Comparison of ENCODE assay signal across 8 mouse cellular contexts in the genomic region with DNA sequence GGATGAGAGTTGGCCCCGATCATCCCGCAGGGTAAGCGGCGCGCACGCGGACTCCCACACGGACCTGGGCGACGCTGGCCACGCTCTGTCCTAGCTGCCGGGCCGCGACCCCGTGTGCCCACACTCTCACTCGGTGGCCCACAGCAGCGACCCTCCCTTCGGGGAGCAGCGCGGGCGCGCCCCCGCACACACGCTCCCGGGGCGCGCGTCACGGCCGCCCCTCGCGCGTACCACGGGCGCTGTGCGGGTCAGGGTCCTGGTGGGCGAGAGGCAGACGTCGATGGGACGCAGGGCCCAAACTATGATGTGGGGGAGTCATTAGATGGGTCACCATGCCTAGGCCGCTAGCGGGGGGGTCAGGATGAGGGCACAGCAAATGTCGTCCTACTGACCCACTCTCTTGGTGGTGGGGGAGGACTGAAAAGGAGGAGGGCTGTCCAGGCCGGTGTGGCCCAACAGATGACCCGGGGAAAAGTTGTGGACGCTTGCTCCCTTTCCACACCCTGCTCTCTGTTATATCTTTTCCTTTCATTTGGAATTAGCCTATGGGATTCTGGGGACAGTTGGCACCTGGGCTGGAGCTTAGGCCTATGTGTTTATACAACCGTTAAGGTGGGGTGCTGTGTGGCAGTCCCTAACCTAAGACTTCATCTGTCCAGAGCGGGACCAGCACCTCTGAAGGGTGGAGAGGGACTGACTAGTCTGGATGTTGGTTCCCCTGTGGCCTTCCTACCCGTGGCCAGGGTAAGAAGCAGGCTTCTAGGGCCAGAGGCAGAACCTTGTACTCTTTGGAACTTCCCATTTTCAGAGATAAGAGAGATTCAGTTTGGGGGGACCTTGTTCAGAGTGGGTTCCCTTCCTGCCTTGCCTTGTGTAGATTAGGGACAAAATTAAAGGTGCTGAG. TPM values are rescaled to one million over a fixed set of nuclear protein-coding genes. Genes with fewer than 3 reads are reported as not detected.
A peak's percentile ranks its signal among the peaks of the same experiment; 100 is the strongest.
DNase-seq lines count a peak whose midpoint lies in the region; ATAC-seq and TF ChIP-seq lines count a peak whose summit lies in the region.

No protein-coding gene starts in this region.

- intact Hi-C loops in heart, postnatal 14 days (cut with DNase I) = loop anchor here (5.0 kb wide), 2 partner anchors 33 to 153 kb away; a partner anchor contains a TSS

- H3K4me3 ChIP-seq in heart, embryonic 11.5 days (ENCODE audit: low read depth, low read length) = peak overlapping the region; percentile 80
- H3K4me3 ChIP-seq in G1E (ENCODE audit: low read depth, low read length) = peak overlapping the region; percentile 97
- H3K4me3 ChIP-seq in embryonic facial prominence, embryonic 12.5 days = peak overlapping the region; percentile 90
- peak overlapping the region; percentile 97 for H3K4me3 ChIP-seq in hindbrain, embryonic 14.5 days (replicated peaks; ENCODE audit: low read length)

- peak overlapping the region; percentile 62 for H3K27ac ChIP-seq in heart, embryonic 11.5 days (ENCODE audit: low read depth, low read length)
- H3K27ac ChIP-seq in embryonic facial prominence, embryonic 12.5 days = peak overlapping the region; percentile 63; the same call in 1 of the 2 replicates
- H3K27ac ChIP-seq in hindbrain, embryonic 14.5 days = peak overlapping the region; percentile 97

- peaks cover 45% of the 10 kb centered on the region for H3K4me1 ChIP-seq in heart, embryonic 11.5 days (ENCODE audit: control insufficient read depth, insufficient read depth, low read length)
- H3K4me1 ChIP-seq in G1E (ENCODE audit: insufficient read depth, low read depth, low read length) = peaks cover 92% of the 10 kb centered on the region
- H3K4me1 ChIP-seq in embryonic facial prominence, embryonic 12.5 days = peaks cover 37% of the 10 kb centered on the region
- peaks cover 39% of the 10 kb centered on the region for H3K4me1 ChIP-seq in hindbrain, embryonic 14.5 days (replicated peaks; ENCODE audit: control insufficient read depth, insufficient read depth, low read length)

- 2% methylated on average over 43 of the region's 49 CpGs for whole genome bisulfite sequencing in heart, embryonic 11.5 days (ENCODE audit: insufficient replicate concordance)
- WGBS in embryonic facial prominence, embryonic 12.5 days = 2% methylated on average over 49 of the region's 49 CpGs
- WGBS in hindbrain, embryonic 14.5 days = under 1% methylated on average over 49 of the region's 49 CpGs

- TF ChIP-seq CTCF in G1E (IDR thresholded peaks at IDR 0.05; ENCODE audit: low read depth, low read length) = no peak

- H3K27me3 ChIP-seq in heart, embryonic 11.5 days (ENCODE audit: control insufficient read depth, insufficient read depth, low read length) = no peaks in the 10 kb centered on the region
- H3K27me3 ChIP-seq in G1E (ENCODE audit: insufficient read depth, low read length) = no peaks in the 10 kb centered on the region
- no peaks in the 10 kb centered on the region for H3K27me3 ChIP-seq in embryonic facial prominence, embryonic 12.5 days
- H3K27me3 ChIP-seq in hindbrain, embryonic 14.5 days (ENCODE audit: control insufficient read depth, insufficient read depth, low read length) = no peaks in the 10 kb centered on the region

- no peak for DNase-seq in heart, postnatal 14 days
- DNase-seq in G1E (ENCODE audit: low spot score) = peak; percentile 64
- peak; percentile 60 for DNase-seq in hindbrain, embryonic 14.5 days (ENCODE audit: low spot score)
- DNase-seq in urinary bladder, postnatal 36 days (ENCODE audit: low spot score in 2 of 2) = no peak
- DNase-seq in layer of hippocampus, adult 9-10 months (ENCODE audit: low spot score) = no peak

- no peaks in the 10 kb centered on the region for H3K9me3 ChIP-seq in heart, embryonic 11.5 days (replicated peaks; ENCODE audit: control insufficient read depth, low read length)
- H3K9me3 ChIP-seq in G1E (replicated peaks) = peaks cover 8% of the 10 kb centered on the region
- H3K9me3 ChIP-seq in embryonic facial prominence, embryonic 12.5 days = no peaks in the 10 kb centered on the region
- no peaks in the 10 kb centered on the region for H3K9me3 ChIP-seq in hindbrain, embryonic 14.5 days (ENCODE audit: control insufficient read depth, low read length)

- peak; percentile 43; the same call in 1 of the 2 replicates for ATAC-seq in heart, embryonic 11.5 days (replicated peaks; ENCODE audit: insufficient number of reproducible peaks, low FRiP score, low TSS enrichment)
- peak; percentile 58 for ATAC-seq in G1E (ENCODE audit: extremely low read depth, insufficient number of reproducible peaks, low FRiP score, poor library complexity, severe bottlenecking)
- ATAC-seq in embryonic facial prominence, embryonic 12.5 days (ENCODE audit: insufficient number of reproducible peaks, insufficient read depth, low FRiP score, low TSS enrichment) = peak; percentile 62
- peak; percentile 72 for ATAC-seq in hindbrain, embryonic 14.5 days (ENCODE audit: low FRiP score)
- ATAC-seq in megakaryocyte, adult 5-6 weeks (ENCODE audit: poor library complexity, severe bottlenecking) = peak; percentile 37

- H3K4me2 ChIP-seq in heart, embryonic 11.5 days = peak overlapping the region; percentile 92
- peak overlapping the region; percentile 79 for H3K4me2 ChIP-seq in embryonic facial prominence, embryonic 12.5 days (replicated peaks)
- peak overlapping the region; percentile 90 for H3K4me2 ChIP-seq in hindbrain, embryonic 14.5 days (replicated peaks)

- H3K9ac ChIP-seq in heart, embryonic 11.5 days (ENCODE audit: low read depth, low read length) = peak overlapping the region; percentile 85
- peak overlapping the region; percentile 83 for H3K9ac ChIP-seq in embryonic facial prominence, embryonic 12.5 days
- peak overlapping the region; percentile 99 for H3K9ac ChIP-seq in hindbrain, embryonic 14.5 days

- H3K36me3 ChIP-seq in heart, embryonic 11.5 days (ENCODE audit: control insufficient read depth, insufficient read depth, low read length) = no peaks in the 10 kb centered on the region
- H3K36me3 ChIP-seq in G1E (replicated peaks) = peaks cover 41% of the 10 kb centered on the region
- no peaks in the 10 kb centered on the region for H3K36me3 ChIP-seq in embryonic facial prominence, embryonic 12.5 days
- no peaks in the 10 kb centered on the region for H3K36me3 ChIP-seq in hindbrain, embryonic 14.5 days (replicated peaks; ENCODE audit: control insufficient read depth, insufficient read depth)

RNA-seq across cellular contexts. Expression of a gene that starts 1.7 kb away (rescaled TPM):
- polyA plus RNA-seq in heart, embryonic 11.5 days (2014; fragmentation: Nextera tagmentation; extraction: Ambion mirVana) = 4.9 and 6.5 TPM in 2 replicates
- total RNA-seq in heart, postnatal 14 days (2021) = 10 to 100 TPM; 32.4 to 35.0 TPM
- total RNA-seq in G1E (2014; fragmentation: Nextera tagmentation) (23.2 and 23.6 TPM in 2 replicates), G1E (2017) (55.4 and 56.8 TPM in 2 replicates)
- polyA plus RNA-seq in G1E (2012) = 33.4 and 35.2 TPM in 2 replicates
- polyA plus RNA-seq in embryonic facial prominence, embryonic 12.5 days (2016; fragmentation: Nextera tagmentation; extraction: Ambion mirVana) = 19.4 and 19.6 TPM in 2 replicates
- polyA plus RNA-seq in hindbrain, embryonic 14.5 days (2014; fragmentation: Nextera tagmentation; extraction: Ambion mirVana) = 22.2 and 24.9 TPM in 2 replicates
- total RNA-seq in megakaryocyte, adult 5-6 weeks (2015) = 11.5 and 13.1 TPM in 2 replicates
- total RNA-seq in megakaryocyte, adult 5-6 weeks (2017) = 36.8 and 46.0 TPM in 2 replicates

RNA-seq across cellular contexts. Expression of a gene that starts 25.6 kb away (rescaled TPM):
- polyA plus RNA-seq in heart, embryonic 11.5 days (2014; fragmentation: Nextera tagmentation; extraction: Ambion mirVana) = 2.1 and 2.2 TPM in 2 replicates
- total RNA-seq in heart, postnatal 14 days (2021) = 10 to 100 TPM in 1 of 2 experiments, 1 to 10 TPM in 1; 10.0 to 11.5 TPM
- total RNA-seq in G1E (2014; fragmentation: Nextera tagmentation) (4.6 and 4.7 TPM in 2 replicates), G1E (2017) (1.3 TPM in 2 replicates)
- 21.7 and 27.6 TPM in 2 replicates for polyA plus RNA-seq in G1E (2012)
- 2.4 and 2.5 TPM in 2 replicates for polyA plus RNA-seq in embryonic facial prominence, embryonic 12.5 days (2016; fragmentation: Nextera tagmentation; extraction: Ambion mirVana)
- polyA plus RNA-seq in hindbrain, embryonic 14.5 days (2014; fragmentation: Nextera tagmentation; extraction: Ambion mirVana) = 2.4 and 2.7 TPM in 2 replicates
- total RNA-seq in megakaryocyte, adult 5-6 weeks (2015) = 1.0 and 1.2 TPM in 2 replicates
- 1.2 and 4.4 TPM in 2 replicates for total RNA-seq in megakaryocyte, adult 5-6 weeks (2017)

Comparison
In these comparisons a context has a peak if more than half of its experiments do, and no peak if none do; other contexts are left out.
1. DNase-seq: peak in G1E (single experiment) and hindbrain, embryonic 14.5 days (single experiment); none in heart, postnatal 14 days (0 of 2), urinary bladder, postnatal 36 days (0 of 2) and layer of hippocampus, adult 9-10 months (single experiment).
2. Peak in every context shown above with its lines, with median percentiles within 50 percentile points of each other: ATAC-seq, H3K27ac ChIP-seq, H3K4me2 ChIP-seq, H3K4me3 ChIP-seq and H3K9ac ChIP-seq.